Mouse (Mus musculus): Measurements from ENCODE around the gene Gzmk.

- TF ChIP-seq POLR2A (IDR thresholded peaks at IDR 0.05; ENCODE audit: insufficient read depth, low read length) (no peak), CTCF (IDR thresholded peaks at IDR 0.05; ENCODE audit: low read depth, low read length) (no peak), EP300 (IDR thresholded peaks at IDR 0.05; ENCODE audit: insufficient read depth, low read depth, low read length) (no peak)
These were observed 33.5 kb upstream of the Gzmk start for GRCm38 (mm10) chr13:113259237-113259636.
